Mouse (Mus musculus) T-cell, adult 2 months (primary cell): ENCODE measurements around the gene Rufy3.

ENCODE experiments used
- DNase-seq: peaks from one replicate; pipeline ENCODE4 v3.0.0; 2022; ENCODE audit warnings: low spot score

Gene Rufy3

GRCm38 (mm10) chr5:88685745-88686299 is 121.0 kb downstream of the Rufy3 start:
- DNase-seq: no peak

- no peak for DNase-seq
These were observed 123.2 kb downstream of the Rufy3 start for GRCm38 (mm10) chr5:88687996-88688406.

GRCm38 (mm10) chr5:88688583-88689187 is 123.8 kb downstream of the Rufy3 start:
- DNase-seq: no peak

- DNase-seq: no peak
These were observed 124.6 kb downstream of the Rufy3 start for GRCm38 (mm10) chr5:88689279-88689938.

- DNase-seq: no peak
These were observed 126.1 kb downstream of the Rufy3 start for GRCm38 (mm10) chr5:88690681-88691505.

GRCm38 (mm10) chr5:88691506-88692095 is 126.8 kb downstream of the Rufy3 start:
- DNase-seq: no peak

DNA sequence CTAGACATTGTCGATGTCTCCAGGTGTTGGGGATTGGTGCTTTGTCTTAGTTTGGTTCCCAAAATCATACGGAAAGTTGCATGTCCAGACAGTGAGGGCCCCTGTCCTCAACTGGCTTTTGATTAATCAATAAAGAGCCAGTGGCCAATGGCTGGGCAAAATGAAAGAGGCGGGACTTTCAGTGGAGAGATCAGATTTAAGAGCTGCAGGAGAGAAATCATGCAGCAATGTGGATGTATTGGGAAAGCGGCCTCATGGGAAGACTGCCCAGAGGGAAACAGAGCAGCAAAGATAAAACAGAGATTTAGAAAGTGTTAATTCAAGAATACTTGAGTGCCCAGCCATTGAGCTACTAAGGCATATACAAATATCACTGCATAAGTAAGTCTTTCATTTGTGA is 127.7 kb downstream of the Rufy3 start:
- no peak for DNase-seq

DNA sequence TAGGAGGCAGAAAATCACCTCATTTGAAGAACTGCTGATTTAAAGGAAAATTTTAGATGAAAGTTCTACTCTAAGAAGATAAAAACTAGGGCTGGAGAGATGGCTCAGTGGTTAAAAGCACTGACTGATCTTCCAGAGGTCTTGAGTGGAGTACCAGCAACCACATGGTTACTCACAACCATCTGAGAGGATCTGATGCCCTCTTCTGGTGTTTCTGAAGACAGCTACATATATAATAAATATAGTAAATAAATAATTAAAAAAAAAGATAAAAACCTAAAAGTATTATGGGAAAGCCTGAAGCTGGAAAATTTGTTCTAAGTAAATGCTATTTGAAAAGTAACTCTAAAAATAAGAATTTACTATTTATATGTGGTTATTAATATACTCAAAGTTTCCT is 128.2 kb downstream of the Rufy3 start:
- DNase-seq: no peak

- DNase-seq: no peak
These were observed 132.5 kb downstream of the Rufy3 start for GRCm38 (mm10) chr5:88697291-88697690.

GRCm38 (mm10) chr5:88699251-88699913 is 134.5 kb downstream of the Rufy3 start:
- no peak for DNase-seq
